Mouse (Mus musculus): ENCODE measurements around the gene Colgalt1. TPM values are rescaled to one million over a fixed set of nuclear protein-coding genes. Genes with fewer than 3 reads are reported as not detected.

The Colgalt1 gene
- total and polyA plus RNA-seq, 3 experiments = 50.9 to 102 (median 59.0) TPM

GRCm38 (mm10) chr8:71592374-71593170, 18.2 kb upstream of the Colgalt1 start:
- H3K79me2 ChIP-seq (ENCODE audit: control insufficient read depth, insufficient read depth, low read length, poor library complexity) = peaks cover 21% of the 10 kb centered on the region
- H3K36me3 ChIP-seq (ENCODE audit: control insufficient read depth in 1 of 2, insufficient read depth in 2 of 2, low read length in 2 of 2) = peaks cover 0 to 12% of the 10 kb centered on the region in 2 experiments; a peak in 3 of 4 replicates
- peak overlapping the region; percentile 93 for H3K27ac ChIP-seq (ENCODE audit: control insufficient read depth, low read depth, low read length)
- H3K27me3 ChIP-seq (ENCODE audit: control insufficient read depth in 1 of 2, insufficient read depth in 2 of 2, low read length in 2 of 2) = no peaks in the 10 kb centered on the region
- no peaks in the 10 kb centered on the region for H3K9me3 ChIP-seq (replicated peaks; ENCODE audit: insufficient read depth, low read length)
- TF ChIP-seq USF1 (IDR thresholded peaks at IDR 0.05; ENCODE audit: low read depth, low read length) (0 out of 2 replicates have a peak, but pooled peaks have one; percentile 1), MYC (IDR thresholded peaks at IDR 0.05; ENCODE audit: low read depth, low read length) (peak; percentile 36; the same call in 1 of the 2 replicates), ELF1 (IDR thresholded peaks at IDR 0.05; ENCODE audit: low read depth, low read length) (no peak), MXI1 (IDR thresholded peaks at IDR 0.05; ENCODE audit: low read depth, low read length) (peak; percentile 26; the same call in 1 of the 2 replicates), USF2 (IDR thresholded peaks at IDR 0.05; ENCODE audit: borderline replicate concordance in 1 of 2, insufficient read depth in 1 of 2, low read depth in 1 of 2, low read length in 2 of 2) (no peak), POLR2A (IDR thresholded peaks at IDR 0.05; ENCODE audit: control insufficient read depth in 1 of 2, insufficient read depth in 1 of 2, low read depth in 1 of 2, low read length in 2 of 2, poor library complexity in 1 of 2) (peak in 1 of 2 experiments; percentile 13; a peak in 1 of 4 replicates), TBP (IDR thresholded peaks at IDR 0.05; ENCODE audit: low read depth, low read length) (0 out of 2 replicates have a peak, but pooled peaks have one; percentile 11)
- peak overlapping the region; percentile 89 for H3K9ac ChIP-seq (ENCODE audit: control insufficient read depth, low read depth, low read length, poor library complexity, severe bottlenecking)
- no peak for DNase-seq (ENCODE audit: low read depth, low spot score)
- H3K4me3 ChIP-seq (ENCODE audit: control insufficient read depth in 1 of 2, insufficient read depth in 1 of 2, low read depth in 2 of 2, low read length in 2 of 2) = peak overlapping the region; percentile 79 to 87
- peaks cover 9 to 28% of the 10 kb centered on the region in 2 experiments for H3K4me1 ChIP-seq (ENCODE audit: control insufficient read depth in 1 of 2, insufficient read depth in 2 of 2, low read length in 2 of 2)

- Histone ChIP-seq H3K36me3 (ENCODE audit: control insufficient read depth in 1 of 2, insufficient read depth in 2 of 2, low read length in 2 of 2) (peaks cover 0 to 12% of the 10 kb centered on the region in 2 experiments; a peak in 3 of 4 replicates), H3K27ac (ENCODE audit: control insufficient read depth, low read depth, low read length) (no peak overlapping the region), H3K9ac (ENCODE audit: control insufficient read depth, low read depth, low read length, poor library complexity, severe bottlenecking) (peak overlapping the region; percentile 89; the same call in 1 of the 2 replicates), H3K9me3 (replicated peaks; ENCODE audit: insufficient read depth, low read length) (no peaks in the 10 kb centered on the region), H3K4me1 (ENCODE audit: control insufficient read depth in 1 of 2, insufficient read depth in 2 of 2, low read length in 2 of 2) (peaks cover 9 to 28% of the 10 kb centered on the region in 2 experiments), H3K4me3 (ENCODE audit: control insufficient read depth in 1 of 2, insufficient read depth in 1 of 2, low read depth in 2 of 2, low read length in 2 of 2) (peak overlapping the region in 1 of 2 experiments; percentile 79; a peak in 2 of 4 replicates), H3K79me2 (ENCODE audit: control insufficient read depth, insufficient read depth, low read length, poor library complexity) (peaks cover 21% of the 10 kb centered on the region), H3K27me3 (ENCODE audit: control insufficient read depth in 1 of 2, insufficient read depth in 2 of 2, low read length in 2 of 2) (no peaks in the 10 kb centered on the region)
- no peak for DNase-seq (ENCODE audit: low read depth, low spot score)
- no peak for TF ChIP-seq ELF1 (IDR thresholded peaks at IDR 0.05; ENCODE audit: low read depth, low read length)
- TF ChIP-seq TAL1 (IDR thresholded peaks at IDR 0.05; ENCODE audit: low read length) = no peak
- TF ChIP-seq RAD21 (IDR thresholded peaks at IDR 0.05; ENCODE audit: low read depth, low read length) = no peak
- TF ChIP-seq TCF12 (IDR thresholded peaks at IDR 0.05; ENCODE audit: low read depth, low read length) = no peak
- TF ChIP-seq UBTF (IDR thresholded peaks at IDR 0.05; ENCODE audit: borderline replicate concordance, insufficient read depth, low read depth, low read length) = no peak
- TF ChIP-seq E2F4 (IDR thresholded peaks at IDR 0.05; ENCODE audit: borderline replicate concordance, low read depth, low read length) = no peak
- no peak for TF ChIP-seq MXI1 (IDR thresholded peaks at IDR 0.05; ENCODE audit: low read depth, low read length)
- TF ChIP-seq ZMIZ1 (IDR thresholded peaks at IDR 0.05; ENCODE audit: low read depth, low read length) = no peak
- no peak for TF ChIP-seq BHLHE40 (IDR thresholded peaks at IDR 0.05; ENCODE audit: borderline replicate concordance, low read depth, low read length)
Observed at GRCm38 (mm10) chr8:71593556-71594323, 17.1 kb upstream of the Colgalt1 start.
